Mouse (Mus musculus): ENCODE results near the gene Oas1a. TPM values are rescaled to one million over a fixed set of nuclear protein-coding genes. Genes with fewer than 3 reads are reported as not detected.
"Not testable (repeated sequence)": the region's sequence is repeated elsewhere in the genome, so short reads cannot be mapped to it uniquely, and the experiment has no call there.

Gene Oas1a
- polyA plus RNA-seq, 1 experiment, result 1.8 TPM

DNA sequence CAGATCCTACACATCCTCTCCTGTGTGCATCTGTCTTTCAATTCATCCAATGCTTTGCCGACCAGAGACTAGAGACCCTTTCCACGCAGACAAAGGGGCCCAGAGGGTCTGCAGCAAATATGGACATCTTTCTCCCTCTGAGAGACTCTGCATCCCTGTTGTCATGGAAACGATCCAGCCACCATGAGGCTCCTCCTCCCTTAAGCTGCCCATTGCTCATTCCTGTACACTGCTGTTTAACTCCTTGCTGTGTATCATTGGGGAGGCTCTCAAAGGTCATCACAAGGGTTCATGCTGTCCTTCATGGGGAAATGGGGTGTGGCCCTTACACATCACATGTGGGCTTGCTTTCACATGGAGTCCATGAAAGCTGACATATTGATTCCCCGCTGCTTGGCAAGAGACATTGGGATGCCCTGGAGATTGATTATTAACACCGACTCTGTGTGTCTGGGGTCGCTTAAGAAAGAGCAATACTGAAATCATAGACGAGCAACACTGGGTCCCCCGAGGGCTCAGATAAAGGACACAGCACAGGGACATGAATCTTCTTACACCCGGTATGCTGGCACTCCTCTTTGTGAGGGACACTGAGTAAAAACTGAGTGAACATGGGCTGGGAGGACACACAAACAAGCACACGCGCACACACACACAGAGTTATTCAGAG, 12.0 kb downstream of the Oas1a start:
- Histone ChIP-seq H3K4me1 (ENCODE audit: control insufficient read depth, insufficient read depth, low read length) (no peaks in the 10 kb centered on the region), H3K4me3 (ENCODE audit: insufficient read depth, low read length) (no peak overlapping the region), H3K27ac (ENCODE audit: insufficient read depth, low read length) (no peak overlapping the region)
- TF ChIP-seq CTCF (IDR thresholded peaks at IDR 0.05; ENCODE audit: extremely low read depth, insufficient read depth, low read length), result no peak

DNA sequence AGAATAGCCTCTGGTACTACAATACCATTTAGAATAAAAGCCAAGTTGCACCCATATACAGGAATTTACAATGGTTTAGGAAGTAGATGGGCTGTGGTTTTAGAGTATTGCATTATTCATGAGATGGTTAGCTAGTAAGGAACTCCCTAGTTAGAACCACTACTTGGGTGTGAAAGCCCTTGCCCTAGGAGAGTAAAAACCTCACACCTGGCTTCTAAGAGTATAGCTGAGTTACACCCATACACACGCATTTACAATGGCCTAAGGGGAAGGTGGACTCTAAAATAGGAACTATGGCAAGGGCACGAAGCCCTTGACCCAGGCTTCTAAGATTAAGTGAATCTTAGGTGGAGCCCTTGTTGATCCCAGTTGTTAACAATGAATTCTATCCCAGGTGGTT, 12.6 kb downstream of the Oas1a start:
- H3K4me1 ChIP-seq (ENCODE audit: control insufficient read depth, insufficient read depth, low read length); H3K4me3 ChIP-seq (ENCODE audit: insufficient read depth, low read length); H3K27ac ChIP-seq (ENCODE audit: insufficient read depth, low read length): not testable (repeated sequence)

DNA sequence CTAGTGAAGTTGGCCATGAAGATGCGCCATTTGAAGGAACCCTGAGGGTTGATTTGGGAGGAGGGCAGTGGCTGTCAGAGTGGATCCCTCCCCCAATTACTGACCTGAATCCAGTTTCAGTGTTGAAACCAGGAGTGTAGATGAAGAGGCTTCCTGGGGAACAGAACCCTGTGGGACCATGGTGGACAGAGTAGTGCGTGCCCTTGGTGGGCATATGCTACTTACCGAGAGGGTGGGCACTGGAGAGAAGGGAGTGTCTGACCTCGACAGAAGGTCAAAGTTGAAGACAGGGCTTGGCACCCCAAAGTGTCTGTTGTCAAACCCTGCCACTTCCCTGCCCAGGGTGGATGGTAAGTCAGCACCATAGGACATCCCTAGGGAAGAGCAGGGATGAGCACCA, 13.5 kb downstream of the Oas1a start:
- not testable (repeated sequence) for H3K4me3 ChIP-seq (ENCODE audit: insufficient read depth, low read length); H3K27ac ChIP-seq (ENCODE audit: insufficient read depth, low read length); H3K4me1 ChIP-seq (ENCODE audit: control insufficient read depth, insufficient read depth, low read length)

DNA sequence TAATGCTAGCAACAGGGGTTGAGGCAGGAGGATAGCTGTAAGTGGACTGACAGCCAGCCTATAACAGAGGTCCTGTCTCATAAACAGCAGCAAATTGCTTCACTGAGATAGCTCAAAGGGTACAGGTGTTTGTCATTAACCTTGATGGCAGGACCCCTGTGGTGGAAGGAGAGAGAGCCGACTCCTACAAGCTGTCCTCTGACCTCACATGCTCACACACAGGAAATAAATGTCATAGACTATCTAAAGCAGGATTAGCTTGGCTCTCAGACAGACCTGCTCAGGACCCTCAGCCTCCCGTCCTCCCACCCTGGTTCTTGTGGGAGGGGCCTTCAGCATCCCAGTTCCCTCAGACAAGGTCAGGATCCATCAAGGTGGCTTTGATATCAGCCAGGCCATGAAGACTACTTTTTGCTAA, 15.1 kb downstream of the Oas1a start:
- Histone ChIP-seq H3K4me1 (ENCODE audit: control insufficient read depth, insufficient read depth, low read length) (no peaks in the 10 kb centered on the region), H3K27ac (ENCODE audit: insufficient read depth, low read length) (no peak overlapping the region), H3K4me3 (ENCODE audit: insufficient read depth, low read length) (no peak overlapping the region)
- TF ChIP-seq CTCF (IDR thresholded peaks at IDR 0.05; ENCODE audit: extremely low read depth, insufficient read depth, low read length), result no peak
- no peak for TF ChIP-seq POLR2A (IDR thresholded peaks at IDR 0.05; ENCODE audit: extremely low read depth, insufficient read depth, low read length)

DNA sequence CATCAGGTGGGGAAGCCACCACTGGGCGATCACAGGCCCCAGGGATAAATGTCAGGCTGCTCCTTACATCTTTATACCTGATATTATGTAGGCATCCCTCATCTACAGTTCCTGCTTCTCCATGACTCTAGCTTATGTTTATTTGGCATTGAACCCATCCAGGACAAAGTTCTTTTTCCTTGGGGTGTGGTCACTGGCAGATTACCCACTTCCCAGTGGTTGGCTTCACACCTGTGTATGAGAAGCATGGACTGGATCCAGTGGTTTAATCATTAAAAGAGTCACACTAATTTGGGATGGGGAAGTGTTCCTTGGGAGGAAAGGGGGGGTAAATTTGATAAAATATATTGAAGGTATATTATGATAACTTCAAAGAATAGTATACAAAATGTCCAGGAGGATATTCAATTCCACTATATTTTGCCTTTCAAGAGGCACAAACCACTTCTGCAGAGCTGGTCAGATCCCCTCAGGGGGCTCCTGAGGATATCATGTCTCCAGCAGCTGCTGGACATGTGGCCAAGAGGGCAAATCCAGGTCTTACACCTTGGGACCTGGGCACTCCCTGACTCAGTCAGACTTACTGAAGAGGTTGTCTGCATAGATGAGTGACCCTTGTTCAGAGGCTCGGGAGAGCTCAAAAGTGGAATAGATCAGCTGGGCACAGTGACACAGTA, 15.6 kb downstream of the Oas1a start:
- H3K27ac ChIP-seq (ENCODE audit: insufficient read depth, low read length); H3K4me1 ChIP-seq (ENCODE audit: control insufficient read depth, insufficient read depth, low read length): not testable (repeated sequence)

DNA sequence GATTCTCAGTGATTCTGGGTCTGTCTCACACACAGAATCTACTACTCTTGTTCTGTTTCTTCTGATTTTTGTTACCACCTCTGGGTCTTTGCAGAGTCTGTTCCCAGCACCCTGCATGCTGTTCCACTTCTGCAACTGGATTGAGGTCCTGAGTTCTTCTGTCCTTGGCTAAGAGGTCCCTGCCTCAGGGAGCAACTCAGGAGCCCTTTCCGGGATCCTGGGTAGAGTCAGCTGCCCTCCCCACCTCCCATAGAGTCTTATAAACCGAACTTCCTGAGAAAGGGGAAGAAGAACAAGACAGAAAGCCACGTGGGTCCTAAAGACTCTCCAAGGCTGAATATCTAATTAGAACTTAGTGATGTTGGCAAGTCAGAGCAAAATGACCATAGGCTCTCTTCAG, 16.3 kb downstream of the Oas1a start:
- no peaks in the 10 kb centered on the region for H3K4me1 ChIP-seq (ENCODE audit: control insufficient read depth, insufficient read depth, low read length)

More for the DNA sequence above, 15.6 kb downstream of the Oas1a start:
- H3K4me3 ChIP-seq (ENCODE audit: insufficient read depth, low read length), result not testable (repeated sequence)

DNA sequence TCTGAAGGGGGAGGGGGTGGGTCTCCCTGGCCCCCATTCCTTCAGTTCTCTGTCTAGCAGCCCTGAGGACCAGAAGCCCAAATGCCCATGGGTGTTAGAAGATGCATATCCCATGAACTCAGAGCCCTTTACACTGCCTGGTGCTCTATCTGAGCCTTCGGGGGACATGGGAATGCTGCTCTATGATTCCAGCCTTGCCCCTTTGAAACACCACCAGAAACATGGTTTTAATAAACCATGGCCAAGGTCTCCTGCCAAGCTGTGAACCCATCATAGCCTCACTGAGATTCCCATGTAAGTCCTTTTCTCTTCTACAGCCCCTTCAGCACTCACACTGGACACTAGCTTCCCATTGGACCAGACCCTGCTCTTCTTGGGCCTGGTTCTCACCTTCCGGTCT, 17.3 kb downstream of the Oas1a start:
- Histone ChIP-seq H3K4me1 (ENCODE audit: control insufficient read depth, insufficient read depth, low read length) (no peaks in the 10 kb centered on the region), H3K4me3 (ENCODE audit: insufficient read depth, low read length) (no peak overlapping the region), H3K27ac (ENCODE audit: insufficient read depth, low read length) (no peak overlapping the region)
- TF ChIP-seq POLR2A (IDR thresholded peaks at IDR 0.05; ENCODE audit: extremely low read depth, insufficient read depth, low read length) (no peak), CTCF (IDR thresholded peaks at IDR 0.05; ENCODE audit: extremely low read depth, insufficient read depth, low read length) (no peak)

More for the DNA sequence above, 16.3 kb downstream of the Oas1a start:
- TF ChIP-seq CTCF (IDR thresholded peaks at IDR 0.05; ENCODE audit: extremely low read depth, insufficient read depth, low read length) (no peak), POLR2A (IDR thresholded peaks at IDR 0.05; ENCODE audit: extremely low read depth, insufficient read depth, low read length) (no peak)
- Histone ChIP-seq H3K4me3 (ENCODE audit: insufficient read depth, low read length) (no peak overlapping the region), H3K27ac (ENCODE audit: insufficient read depth, low read length) (no peak overlapping the region)

DNA sequence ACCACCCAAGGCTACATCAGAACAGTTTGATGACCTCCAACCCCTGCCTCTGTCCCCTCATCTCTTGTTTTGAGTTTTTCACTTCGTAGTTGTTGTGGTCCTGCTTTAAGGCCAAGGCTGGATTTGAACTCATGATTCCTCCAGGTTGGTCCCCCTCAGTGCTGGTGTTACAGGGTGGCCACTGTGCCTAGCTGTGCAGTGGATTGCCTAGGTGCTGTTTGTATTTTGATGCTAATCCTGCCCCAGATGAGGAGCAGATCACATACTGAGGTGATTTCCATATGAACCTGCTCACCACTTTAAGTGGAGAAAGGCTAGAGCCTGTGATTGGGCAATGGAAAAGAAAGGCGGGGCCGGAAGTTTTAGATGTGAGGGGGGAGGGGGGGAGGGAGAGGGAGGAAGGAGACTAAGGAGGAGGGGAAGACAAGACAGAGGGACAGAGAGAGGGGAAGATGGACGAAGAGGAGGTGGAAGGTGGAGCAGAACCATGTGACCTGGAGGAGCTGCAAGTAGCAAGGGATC, 19.0 kb downstream of the Oas1a start:
- H3K4me1 ChIP-seq (ENCODE audit: control insufficient read depth, insufficient read depth, low read length); H3K27ac ChIP-seq (ENCODE audit: insufficient read depth, low read length); H3K4me3 ChIP-seq (ENCODE audit: insufficient read depth, low read length): not testable (repeated sequence)

DNA sequence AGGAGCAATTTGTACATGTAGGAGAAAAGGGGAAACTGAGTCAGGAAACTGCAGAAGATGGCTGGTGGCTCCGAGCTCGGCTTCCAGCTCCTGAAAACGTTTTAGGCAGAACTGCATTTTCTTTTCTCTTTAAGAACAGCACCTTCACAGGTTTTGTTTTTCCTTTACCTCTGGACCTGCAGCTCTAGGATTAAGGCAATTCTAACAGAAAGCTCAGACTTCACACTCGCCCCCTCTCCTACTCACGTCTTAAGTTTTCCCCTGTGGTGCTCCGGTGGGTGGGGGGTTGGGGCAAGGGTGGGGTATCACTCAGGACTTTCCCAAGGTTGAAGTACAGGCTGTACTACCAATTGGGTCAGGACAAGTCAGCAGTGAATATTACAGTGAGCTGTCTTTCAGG, 19.5 kb downstream of the Oas1a start:
- TF ChIP-seq POLR2A (IDR thresholded peaks at IDR 0.05; ENCODE audit: extremely low read depth, insufficient read depth, low read length) (no peak), CTCF (IDR thresholded peaks at IDR 0.05; ENCODE audit: extremely low read depth, insufficient read depth, low read length) (no peak)
- Histone ChIP-seq H3K27ac (ENCODE audit: insufficient read depth, low read length) (no peak overlapping the region), H3K4me1 (ENCODE audit: control insufficient read depth, insufficient read depth, low read length) (no peaks in the 10 kb centered on the region), H3K4me3 (ENCODE audit: insufficient read depth, low read length) (no peak overlapping the region)

DNA sequence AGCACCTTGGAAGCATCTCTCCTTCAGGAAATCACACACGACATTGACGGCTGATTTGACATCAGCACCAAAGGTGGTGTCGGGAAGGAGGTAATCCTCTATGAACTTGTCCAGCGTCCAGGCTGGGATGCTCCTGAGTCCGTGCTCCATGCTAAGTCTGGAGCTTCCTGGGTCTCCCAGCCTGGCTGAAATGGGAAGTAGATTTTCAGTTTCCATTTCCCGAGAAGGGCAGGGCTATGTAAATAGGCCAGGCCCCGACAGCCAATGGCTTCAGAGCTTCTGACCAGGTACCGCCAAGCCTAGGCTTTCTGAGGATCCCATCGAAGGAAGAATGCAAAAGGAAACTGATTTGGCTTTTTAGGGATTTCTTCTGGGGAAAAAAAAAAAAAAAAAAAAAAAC, 19.9 kb downstream of the Oas1a start, which contains the start of gene Oas1g:
Gene Oas1g (minus strand): TSS at position 201 of the 400 bp plus-strand sequence.
- not testable (repeated sequence) for H3K4me3 ChIP-seq (ENCODE audit: insufficient read depth, low read length); H3K4me1 ChIP-seq (ENCODE audit: control insufficient read depth, insufficient read depth, low read length)

DNA sequence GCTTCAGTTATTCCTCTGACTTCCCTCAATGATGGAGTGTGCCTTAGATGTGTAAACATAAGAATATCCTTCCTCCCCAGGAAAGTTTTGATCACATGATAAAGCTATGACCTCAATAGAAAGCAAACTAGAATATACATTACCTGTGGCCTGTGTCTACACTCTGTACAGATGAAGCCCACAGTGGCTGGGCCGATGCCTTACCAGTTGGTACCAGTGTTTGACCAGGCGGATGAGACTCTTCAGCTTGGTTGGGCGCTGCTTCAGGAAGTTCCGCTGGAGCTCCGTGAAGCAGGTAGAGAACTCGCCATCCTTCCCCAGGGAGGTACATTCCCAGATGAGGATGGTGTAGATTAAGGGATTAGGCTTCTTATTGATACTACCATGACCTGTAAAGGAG, 25.6 kb downstream of the Oas1a start:
- H3K4me1 ChIP-seq (ENCODE audit: control insufficient read depth, insufficient read depth, low read length); H3K27ac ChIP-seq (ENCODE audit: insufficient read depth, low read length); H3K4me3 ChIP-seq (ENCODE audit: insufficient read depth, low read length): not testable (repeated sequence)

More for the DNA sequence above, 19.9 kb downstream of the Oas1a start, which contains the start of gene Oas1g:
- not testable (repeated sequence) for H3K27ac ChIP-seq (ENCODE audit: insufficient read depth, low read length)

DNA sequence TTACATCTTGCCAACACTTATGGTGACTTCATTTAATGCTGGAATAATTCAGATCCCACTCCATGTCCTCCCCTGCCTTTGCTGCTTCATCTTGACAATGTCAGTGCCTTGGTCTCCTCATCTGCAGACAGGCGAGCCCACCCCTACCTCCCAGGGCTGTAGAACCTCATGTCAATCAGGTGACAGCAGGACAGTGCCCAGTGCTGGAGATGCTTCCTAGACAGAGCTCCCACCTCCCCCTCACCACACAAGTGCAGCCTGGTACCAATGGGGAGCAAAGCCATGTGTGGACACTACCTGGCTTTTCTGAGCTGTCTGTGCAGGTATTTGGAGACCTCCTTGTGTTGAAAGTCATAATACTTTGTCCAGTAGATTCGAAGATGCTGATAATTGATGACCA, 28.5 kb downstream of the Oas1a start:
- not testable (repeated sequence) for H3K27ac ChIP-seq (ENCODE audit: insufficient read depth, low read length); H3K4me3 ChIP-seq (ENCODE audit: insufficient read depth, low read length); H3K4me1 ChIP-seq (ENCODE audit: control insufficient read depth, insufficient read depth, low read length)

DNA sequence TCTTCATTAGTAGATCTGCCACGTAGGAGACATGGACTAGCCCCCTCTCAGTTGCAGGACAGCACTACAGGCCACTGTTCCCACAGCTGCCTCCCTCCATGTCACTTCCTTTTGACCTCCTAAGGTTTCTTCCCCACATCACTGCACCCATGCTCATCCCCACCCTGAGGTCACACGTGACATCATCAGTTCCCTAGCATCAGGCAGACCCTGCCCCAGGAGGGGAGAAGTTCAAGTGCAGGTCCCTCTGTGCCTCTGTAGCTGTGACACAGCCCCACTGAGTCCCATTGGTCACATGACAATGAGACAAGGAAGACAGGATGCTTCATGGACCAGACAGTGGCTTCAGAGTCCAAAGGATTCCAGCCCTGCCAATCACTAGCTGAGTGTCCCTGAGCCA, 29.9 kb downstream of the Oas1a start:
- H3K4me1 ChIP-seq (ENCODE audit: control insufficient read depth, insufficient read depth, low read length); H3K27ac ChIP-seq (ENCODE audit: insufficient read depth, low read length); H3K4me3 ChIP-seq (ENCODE audit: insufficient read depth, low read length): not testable (repeated sequence)

DNA sequence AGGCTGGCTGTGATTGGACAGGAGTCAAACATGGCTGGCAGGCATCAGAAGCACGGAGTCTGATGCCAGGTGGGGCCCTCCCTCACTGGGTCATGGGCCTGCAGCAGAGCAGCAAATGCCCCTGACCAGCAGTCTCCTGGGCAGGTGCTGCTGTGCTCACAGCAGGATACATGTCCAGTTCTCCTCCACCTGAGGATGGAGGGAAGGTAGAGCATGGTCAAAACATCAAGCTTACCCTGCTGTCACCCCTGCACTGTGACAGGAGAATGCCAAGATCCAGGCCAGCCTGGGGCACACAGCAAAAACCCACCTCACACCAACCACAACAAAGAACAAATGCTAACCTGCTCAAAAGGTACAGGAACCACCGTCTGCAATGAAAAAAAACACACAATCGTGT, 30.5 kb downstream of the Oas1a start:
- H3K27ac ChIP-seq (ENCODE audit: insufficient read depth, low read length); H3K4me3 ChIP-seq (ENCODE audit: insufficient read depth, low read length); H3K4me1 ChIP-seq (ENCODE audit: control insufficient read depth, insufficient read depth, low read length): not testable (repeated sequence)

All from cortical plate, adult 2 months (tissue).